Mouse (Mus musculus) adrenal gland, adult 18-20 months (tissue): ENCODE results near the gene Itih3. TPM values are rescaled to one million over a fixed set of nuclear protein-coding genes. Genes with fewer than 3 reads are reported as not detected.

Experiments used
- DNase-seq, 2 experiments: peaks; one replicate each; pipeline ENCODE4 v3.0.0; 2021 to 2022; ENCODE audit warnings: low spot score in 2 of 2
- total RNA-seq, 2 experiments: library from RNA; stranded (reverse); gene quantifications; 1 replicate in 1 of 2; 2 replicates in 1 of 2; pipeline ENCODE4 v1.2.3; 2021

Itih3 gene
- total RNA-seq, 2 experiments from 2014 or later = 0.74 to 0.96 TPM

- no peak for DNase-seq
Observed at GRCm38 (mm10) chr14:30865311-30865710, 58.2 kb downstream of the Itih3 start.

GRCm38 (mm10) chr14:30862368-30862767 lies 61.2 kb downstream of the Itih3 start:
- no peak for DNase-seq

GRCm38 (mm10) chr14:30861421-30862125 lies 62.0 kb downstream of the Itih3 start:
- no peak for DNase-seq

Other genes with a start within 250 kb of the Itih3 start
- 10 to 100 TPM; 25.9 to 27.6 TPM for gene Sfmbt1, start 208.9 kb downstream of the Itih3 start, total RNA-seq
- 10 to 100 TPM; 16.9 to 25.7 TPM for gene Tmem110, start 98.2 kb downstream of the Itih3 start, total RNA-seq
- gene Mustn1, start 44.6 kb downstream of the Itih3 start, total RNA-seq = 1 to 10 TPM; 2.5 to 6.0 TPM
- gene Itih4, start 37.3 kb downstream of the Itih3 start, total RNA-seq = 10 to 100 TPM in 1 of 2 experiments, 1 to 10 TPM in 1; 2.8 to 15.2 TPM
- gene Itih1, start 19.5 kb upstream of the Itih3 start, total RNA-seq = not detected
- 10 to 100 TPM; 10.3 to 11.8 TPM for gene Nek4, start 27.6 kb upstream of the Itih3 start, total RNA-seq
- 10 to 100 TPM; 44.7 to 51.0 TPM for gene Glt8d1, start 77.6 kb upstream of the Itih3 start, total RNA-seq
- 100 to 1,000 TPM; 210 to 259 TPM for gene Spcs1, start 77.9 kb upstream of the Itih3 start, total RNA-seq
- 10 to 100 TPM; 38.5 to 48.1 TPM for gene Pbrm1, start 95.4 kb upstream of the Itih3 start, total RNA-seq
- 100 to 1,000 TPM; 103 to 127 TPM for gene Gnl3, start 95.4 kb upstream of the Itih3 start, total RNA-seq
- gene Smim4, start 205.2 kb upstream of the Itih3 start, total RNA-seq = 10 to 100 TPM; 63.6 to 81.3 TPM
- gene Nt5dc2, start 207.3 kb upstream of the Itih3 start, total RNA-seq = 10 to 100 TPM; 27.0 to 32.7 TPM
- gene Stab1, start 244.9 kb upstream of the Itih3 start, total RNA-seq = 10 to 100 TPM; 83.4 to 93.7 TPM